Mouse (Mus musculus) limb, embryonic 10.5 days (tissue): ENCODE data around the gene Slc27a5. TPM values are rescaled to one million over a fixed set of nuclear protein-coding genes. Genes with fewer than 3 reads are reported as not detected.
A peak's percentile ranks its signal among the peaks of the same experiment; 100 is the strongest.

ENCODE experiments used
- DNase-seq: peaks from one replicate; pipeline ENCODE4 v3.0.0-alpha.2; 2017; ENCODE audit warnings: low spot score
- H3K27ac ChIP-seq: fragments of 300-500 bp; sonication (generic); 2 replicates; pipeline ENCODE4 v1.5.1; 2016; ENCODE audit warnings: mild to moderate bottlenecking
- H3K27me3 ChIP-seq: fragments of 300-500 bp; sonication (generic); 2 replicates; pipeline ENCODE4 v1.6.1; 2016; ENCODE audit warnings: low read depth, mild to moderate bottlenecking; ENCODE audit not compliant: poor library complexity, severe bottlenecking
- H3K36me3 ChIP-seq: fragments of 300-500 bp; sonication (generic); 2 replicates; pipeline ENCODE4 v1.6.1; 2016; ENCODE audit warnings: mild to moderate bottlenecking, moderate library complexity
- H3K4me1 ChIP-seq: fragments of 300-500 bp; sonication (generic); 2 replicates; pipeline ENCODE4 v1.6.1; 2016
- H3K4me3 ChIP-seq: fragments of 300-500 bp; sonication (generic); 2 replicates; pipeline ENCODE4 v1.5.1; 2016; ENCODE audit warnings: mild to moderate bottlenecking, moderate library complexity
- H3K9me3 ChIP-seq: fragments of 300-500 bp; sonication (generic); replicated peaks from 2 replicates; pipeline ENCODE4 v1.6.1; 2016; ENCODE audit warnings: mild to moderate bottlenecking
- WGBS: fragments of 180-500 bp; shearing (Covaris S2); methylation state at CpG from one replicate; pipeline ENCODE4 v1.1.7; 2016; 5-methylcytosine and 5-hydroxymethylcytosine counted together
- polyA plus RNA-seq: library from polyadenylated mRNA; unstranded; fragments of >200 nt; fragmentation: Nextera tagmentation; extraction: Ambion mirVana; gene quantifications from 2 replicates; pipeline ENCODE4 v1.2.1, GENCODE M21; 2016

Slc27a5 gene
- polyA plus RNA-seq, 1 experiment from 2014 or later = not detected

DNA sequence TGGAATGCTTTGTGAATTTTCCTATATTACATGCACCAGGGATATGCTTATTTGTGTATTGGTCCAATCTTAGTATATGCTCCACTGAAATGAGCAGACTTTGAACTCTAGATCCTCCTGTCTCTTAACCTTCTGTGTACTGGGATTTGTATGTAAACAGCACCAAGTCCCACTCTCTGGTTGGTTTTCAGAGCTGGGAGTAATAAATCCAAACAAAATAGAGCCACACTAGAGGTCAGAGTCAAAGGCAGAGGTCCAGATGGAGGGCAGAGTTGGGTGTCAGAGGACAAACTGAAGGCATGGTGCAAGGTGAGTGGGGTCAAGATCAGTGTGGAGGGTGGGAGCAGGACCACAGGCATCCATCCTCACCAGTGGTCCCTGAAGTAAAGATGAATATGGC lies 2.1 kb downstream of the Slc27a5 start:
- no peaks in the 10 kb centered on the region for H3K27me3 ChIP-seq
- no peak overlapping the region for H3K27ac ChIP-seq
- H3K9me3 ChIP-seq = no peaks in the 10 kb centered on the region
- no peaks in the 10 kb centered on the region for H3K36me3 ChIP-seq
- no peak for DNase-seq
- no peaks in the 10 kb centered on the region for H3K4me1 ChIP-seq
- no peak overlapping the region for H3K4me3 ChIP-seq

DNA sequence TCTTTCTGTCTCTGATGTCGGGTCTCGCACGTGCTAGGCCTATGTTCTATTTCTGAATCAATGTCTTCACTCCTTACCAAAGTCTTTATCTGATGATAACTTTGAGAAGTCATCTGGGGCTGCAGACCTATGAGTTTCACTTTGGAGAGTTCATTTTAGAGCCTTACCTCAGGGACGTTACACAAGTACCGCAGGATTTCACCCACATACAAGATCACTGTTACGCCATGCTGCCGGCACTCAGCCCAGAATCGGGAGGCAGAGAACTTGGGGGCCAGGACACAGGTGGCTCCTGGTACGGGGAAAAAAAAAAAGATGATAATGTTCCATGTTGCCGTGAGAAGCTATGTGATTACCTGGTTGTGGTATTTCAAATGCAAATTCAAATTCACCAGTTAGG lies 4.8 kb downstream of the Slc27a5 start:
- no peaks in the 10 kb centered on the region for H3K4me1 ChIP-seq
- no peak overlapping the region for H3K4me3 ChIP-seq
- no peaks in the 10 kb centered on the region for H3K36me3 ChIP-seq
- no peaks in the 10 kb centered on the region for H3K27me3 ChIP-seq
- H3K9me3 ChIP-seq = no peaks in the 10 kb centered on the region
- no peak overlapping the region for H3K27ac ChIP-seq
- DNase-seq = no peak
- 89% methylated on average over 10 of the region's 10 CpGs for WGBS

DNA sequence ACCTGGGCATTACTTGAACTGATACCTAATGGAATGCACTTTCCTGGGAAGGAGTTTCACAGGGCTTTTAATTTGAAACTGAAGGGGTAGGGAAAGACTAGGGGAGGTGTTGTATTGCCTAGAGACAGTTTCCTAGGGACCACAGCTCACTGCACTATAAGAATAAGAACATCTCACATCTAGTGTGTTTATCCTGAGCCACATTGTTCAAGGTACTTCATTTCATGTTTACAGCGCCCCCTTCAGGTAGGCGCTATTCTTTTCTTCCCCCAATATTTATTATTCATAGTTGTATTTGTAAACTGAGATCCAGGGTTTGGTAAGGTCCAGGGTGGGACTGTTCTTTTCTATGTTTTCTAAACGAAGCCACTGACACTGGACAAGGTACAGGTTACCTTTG lies 5.8 kb downstream of the Slc27a5 start:
- H3K27me3 ChIP-seq = no peaks in the 10 kb centered on the region
- no peaks in the 10 kb centered on the region for H3K36me3 ChIP-seq
- DNase-seq = no peak
- H3K4me3 ChIP-seq = no peak overlapping the region
- H3K27ac ChIP-seq = no peak overlapping the region
- WGBS = 5% methylated on average over 3 of the region's 3 CpGs
- H3K9me3 ChIP-seq = no peaks in the 10 kb centered on the region
- H3K4me1 ChIP-seq = no peaks in the 10 kb centered on the region

DNA sequence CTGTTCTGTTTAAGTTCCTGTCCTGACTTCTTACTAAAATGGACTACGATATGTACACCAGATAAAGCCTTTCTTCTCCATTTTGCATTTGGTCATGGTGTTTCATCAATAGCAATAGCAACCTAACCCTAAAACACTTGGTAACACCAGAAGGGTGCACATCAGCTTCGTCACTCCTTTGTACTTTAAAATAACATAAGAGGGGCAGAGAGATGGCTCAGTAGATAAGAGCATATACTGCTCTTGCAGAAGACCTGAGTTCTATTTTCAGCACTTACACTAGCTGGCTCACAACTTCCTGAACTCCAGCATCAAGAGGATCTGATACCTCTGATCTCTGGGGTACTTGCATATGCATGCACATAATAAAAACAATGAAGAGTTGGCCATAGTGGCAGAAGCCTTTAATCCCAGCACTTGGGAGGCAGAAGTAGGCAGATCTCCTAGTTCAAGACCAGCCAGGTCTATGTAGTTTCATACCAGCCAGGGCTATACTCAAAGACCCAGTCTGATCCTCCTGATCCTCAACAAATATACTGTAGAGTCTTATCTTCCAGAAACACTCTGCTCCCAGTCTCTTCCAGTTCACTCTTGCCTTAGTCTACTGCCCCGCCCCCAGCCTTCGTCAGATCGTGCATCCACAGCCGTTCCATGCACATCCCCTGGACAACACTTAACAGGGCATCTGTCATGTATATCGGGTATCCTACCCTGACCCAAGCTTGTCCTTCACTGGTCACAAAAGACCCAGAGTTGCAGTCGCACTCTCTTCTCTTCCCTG lies 10.4 kb downstream of the Slc27a5 start:
- 90% methylated on average over 8 of the region's 8 CpGs for WGBS
- Histone ChIP-seq H3K36me3 (peaks cover 2% of the 10 kb centered on the region), H3K27ac (no peak overlapping the region), H3K27me3 (no peaks in the 10 kb centered on the region), H3K9me3 (no peaks in the 10 kb centered on the region), H3K4me3 (no peak overlapping the region), H3K4me1 (no peaks in the 10 kb centered on the region)
- DNase-seq = no peak

DNA sequence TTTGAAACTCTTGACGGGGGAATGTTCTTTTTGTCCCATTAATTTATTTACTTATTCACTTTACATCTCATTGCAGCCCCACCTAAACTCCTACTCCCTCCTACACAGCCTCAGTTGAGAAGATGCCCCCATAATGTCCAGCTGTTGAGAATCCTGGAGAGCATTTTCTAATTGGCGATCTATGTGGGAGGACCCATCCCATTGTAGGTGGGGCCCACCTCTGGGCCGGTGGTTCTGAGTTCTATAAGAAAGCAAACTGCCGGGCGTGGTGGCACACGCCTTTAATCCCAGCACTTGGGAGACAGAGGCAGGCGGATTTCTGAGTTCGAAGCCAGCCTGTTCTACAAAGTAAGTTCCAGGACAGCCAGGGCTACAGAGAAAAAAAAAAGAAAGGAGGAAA lies 11.1 kb downstream of the Slc27a5 start:
- H3K27ac ChIP-seq = no peak overlapping the region
- no peaks in the 10 kb centered on the region for H3K9me3 ChIP-seq
- WGBS = 87% methylated on average over 8 of the region's 8 CpGs
- no peak for DNase-seq
- no peaks in the 10 kb centered on the region for H3K4me1 ChIP-seq
- H3K4me3 ChIP-seq = no peak overlapping the region
- H3K36me3 ChIP-seq = peaks cover 9% of the 10 kb centered on the region
- no peaks in the 10 kb centered on the region for H3K27me3 ChIP-seq

DNA sequence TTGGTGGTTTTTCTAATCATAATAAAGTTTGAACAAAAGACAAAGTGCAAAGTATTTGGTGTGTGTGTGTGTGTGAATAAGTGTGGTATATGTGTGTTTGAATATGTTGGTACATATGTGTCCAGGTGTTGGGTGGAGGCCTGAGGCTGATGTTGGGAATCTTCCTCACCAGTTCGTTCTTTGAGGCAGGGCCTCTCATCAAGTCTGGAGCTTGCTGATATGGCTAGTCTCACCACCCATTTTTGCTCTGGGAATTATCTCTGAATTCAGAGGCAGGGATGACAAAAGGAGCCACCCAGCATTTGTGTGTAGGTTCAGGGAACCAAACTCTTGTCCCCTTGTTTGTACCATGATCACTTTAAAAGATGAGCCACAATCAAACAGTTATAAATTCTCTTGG lies 12.3 kb downstream of the Slc27a5 start:
- H3K4me1 ChIP-seq = no peaks in the 10 kb centered on the region
- DNase-seq = no peak
- WGBS = 89% methylated on average over 1 of the region's 1 CpGs

DNA sequence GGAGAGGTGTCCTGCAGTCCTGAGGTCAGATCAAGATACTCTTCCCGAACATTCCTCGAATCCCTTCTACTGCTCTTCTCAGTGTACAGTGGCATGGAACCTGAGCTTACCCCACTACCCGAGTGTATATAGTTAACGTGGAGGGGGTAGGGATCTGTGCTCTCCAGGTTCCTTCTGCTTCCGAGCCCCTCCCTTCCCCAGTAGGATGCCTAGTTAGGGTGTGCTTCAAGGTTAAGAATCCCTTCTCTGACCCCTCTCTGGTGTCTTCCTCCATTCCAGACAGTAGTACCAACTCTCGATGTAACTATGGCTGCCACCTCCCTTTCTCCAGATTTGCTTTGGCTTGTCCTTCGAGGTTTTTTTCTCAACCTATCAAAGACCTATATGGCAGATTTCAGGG lies 17.7 kb downstream of the Slc27a5 start:
- Histone ChIP-seq H3K4me1 (peaks cover 16% of the 10 kb centered on the region), H3K36me3 (peaks cover 15% of the 10 kb centered on the region), H3K9me3 (no peaks in the 10 kb centered on the region), H3K27ac (0 out of 2 replicates have a peak overlapping the region, but pooled peaks have one; percentile 14), H3K27me3 (no peaks in the 10 kb centered on the region), H3K4me3 (no peak overlapping the region)
- no peak for DNase-seq
- WGBS = 88% methylated on average over 7 of the region's 7 CpGs

More for the DNA sequence above, 12.3 kb downstream of the Slc27a5 start:
- Histone ChIP-seq H3K36me3 (peaks cover 13% of the 10 kb centered on the region), H3K27me3 (no peaks in the 10 kb centered on the region), H3K4me3 (no peak overlapping the region), H3K27ac (no peak overlapping the region), H3K9me3 (no peaks in the 10 kb centered on the region)

DNA sequence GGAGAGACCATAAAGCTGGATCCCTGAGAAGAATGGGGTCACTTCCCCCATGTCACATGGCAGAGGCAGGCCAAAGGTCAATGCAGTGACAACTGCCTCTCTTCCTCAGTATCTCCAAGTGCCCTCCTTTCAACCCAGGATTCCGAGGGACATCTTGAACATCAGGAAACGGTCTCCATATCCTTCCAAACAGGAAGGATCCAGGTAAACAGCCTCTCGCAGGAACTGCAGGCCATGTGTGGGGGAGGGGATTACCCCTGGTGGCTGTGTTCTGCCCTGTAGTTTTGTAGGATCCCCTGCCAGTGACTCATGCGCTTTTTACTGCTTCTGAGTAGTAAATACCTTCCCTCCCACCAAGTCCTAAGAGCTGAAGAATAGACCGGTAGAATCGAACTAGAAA lies 18.2 kb downstream of the Slc27a5 start:
- 57% methylated on average over 6 of the region's 6 CpGs for WGBS
- Histone ChIP-seq H3K4me1 (peaks cover 16% of the 10 kb centered on the region), H3K9me3 (no peaks in the 10 kb centered on the region), H3K27me3 (no peaks in the 10 kb centered on the region), H3K27ac (0 out of 2 replicates have a peak overlapping the region, but pooled peaks have one; percentile 14), H3K4me3 (no peak overlapping the region), H3K36me3 (peaks cover 15% of the 10 kb centered on the region)
- no peak for DNase-seq

DNA sequence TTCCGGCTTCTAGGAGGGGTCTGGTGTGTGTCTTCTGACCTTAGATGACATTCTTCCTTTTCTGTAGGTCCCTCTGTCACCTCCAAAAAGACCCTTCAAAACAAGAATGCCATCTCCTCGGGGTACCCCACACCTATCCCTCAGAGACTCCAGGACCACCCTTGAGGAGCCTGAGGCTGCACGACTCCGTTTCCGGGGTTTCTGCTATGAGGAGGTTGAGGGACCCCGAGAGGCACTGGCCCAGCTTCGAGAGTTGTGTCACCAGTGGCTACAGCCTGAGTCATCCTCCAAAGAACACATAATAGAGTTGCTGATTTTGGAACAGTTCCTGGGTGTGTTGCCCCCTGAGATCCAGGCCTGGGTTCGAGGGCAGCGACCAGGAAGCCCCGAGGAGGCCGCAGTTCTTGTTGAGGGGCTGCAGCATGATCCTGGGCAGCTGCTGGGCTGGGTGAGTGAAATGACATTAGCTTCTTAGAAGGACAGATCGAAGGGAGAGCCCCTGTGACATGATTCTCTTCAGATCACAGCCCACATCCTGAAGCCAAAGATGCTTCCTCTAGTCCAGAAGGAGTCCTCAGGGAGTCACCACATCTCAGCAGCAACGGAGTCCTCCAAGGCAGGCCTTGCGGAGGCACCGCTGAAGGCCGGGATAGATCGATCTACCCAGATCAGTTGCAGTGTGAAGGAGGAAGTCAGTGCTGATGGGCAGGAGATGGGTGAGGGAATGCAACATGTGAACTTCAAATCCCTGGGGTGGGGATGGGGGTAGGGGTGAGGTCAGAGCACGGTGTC lies 18.9 kb downstream of the Slc27a5 start:
- H3K4me1 ChIP-seq = peaks cover 16% of the 10 kb centered on the region
- no peak for DNase-seq
- H3K9me3 ChIP-seq = no peaks in the 10 kb centered on the region
- H3K4me3 ChIP-seq = peak overlapping the region; percentile 64
- H3K27ac ChIP-seq = peak overlapping the region; percentile 94
- WGBS = 79% methylated on average over 18 of the region's 18 CpGs
- peaks cover 15% of the 10 kb centered on the region for H3K36me3 ChIP-seq
- H3K27me3 ChIP-seq = no peaks in the 10 kb centered on the region

DNA sequence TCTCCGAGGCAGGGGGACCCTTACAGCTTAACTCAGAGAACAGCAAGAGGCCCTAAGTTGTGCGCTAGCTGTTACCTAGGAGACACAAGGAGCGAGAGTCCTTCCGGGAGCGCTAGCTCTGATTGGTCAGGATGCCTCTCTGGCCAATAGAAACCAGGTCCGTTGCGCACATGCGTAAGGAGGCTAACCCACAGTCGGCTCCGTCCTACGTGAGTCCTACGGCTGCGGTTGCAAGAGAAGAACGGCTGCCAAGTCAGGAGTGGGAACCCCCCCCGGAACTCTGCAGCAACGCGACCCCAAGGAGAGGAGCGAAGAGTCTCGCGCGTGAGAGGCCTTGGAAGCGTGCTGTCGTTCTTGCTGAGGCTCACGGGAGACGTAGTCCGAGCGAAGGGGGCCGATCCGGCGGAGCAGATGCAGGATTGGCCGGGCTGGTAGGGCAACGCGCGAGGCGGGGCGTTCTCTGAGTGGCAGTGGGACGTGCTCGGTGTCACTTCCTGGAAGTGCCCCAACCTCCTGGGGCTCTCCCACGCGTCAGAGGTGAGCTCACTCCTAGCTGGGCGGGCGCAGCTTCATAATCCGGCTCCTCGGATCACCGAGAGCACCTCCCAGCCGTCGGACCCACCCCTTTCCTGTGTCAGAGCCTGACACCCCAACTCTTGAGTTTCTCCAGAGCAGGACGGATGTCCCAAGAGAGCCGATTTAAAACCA lies 20.2 kb downstream of the Slc27a5 start, which contains the start of gene Zfp446:
Gene Zfp446, plus strand, starts transcription at position 167 of the 708 bp plus-strand sequence.
- Histone ChIP-seq H3K4me3 (peak within 1 kb of the TSS; percentile 64), H3K4me1 (peaks cover 16% of the 10 kb centered on the region), H3K27ac (peak within 1 kb of the TSS; percentile 94), H3K36me3 (peaks cover 19% of the 10 kb centered on the region), H3K9me3 (no peaks in the 10 kb centered on the region), H3K27me3 (no peaks in the 10 kb centered on the region)
- peak; percentile 95 for DNase-seq
- WGBS = under 1% methylated on average over 49 of the region's 49 CpGs

DNA sequence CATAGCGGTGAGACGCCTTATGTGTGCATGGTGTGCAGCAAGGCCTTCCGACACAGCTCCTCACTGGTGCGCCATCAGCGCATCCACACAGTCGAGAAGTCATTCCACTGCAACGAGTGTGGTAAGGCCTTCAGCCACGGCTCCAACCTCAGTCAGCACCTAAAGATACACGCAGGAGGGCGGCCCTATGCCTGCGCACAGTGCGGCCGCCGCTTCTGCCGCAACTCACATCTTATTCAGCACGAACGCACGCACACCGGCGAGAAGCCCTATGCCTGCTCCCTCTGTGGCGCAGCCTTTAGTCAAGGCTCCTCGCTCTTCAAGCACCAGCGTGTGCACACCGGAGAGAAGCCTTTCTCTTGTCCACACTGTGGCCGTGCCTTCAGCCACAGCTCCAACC lies 27.1 kb downstream of the Slc27a5 start:
- WGBS = 94% methylated on average over 25 of the region's 25 CpGs
- Histone ChIP-seq H3K4me3 (0 out of 2 replicates have a peak overlapping the region, but pooled peaks have one; percentile 3), H3K27ac (no peak overlapping the region), H3K9me3 (no peaks in the 10 kb centered on the region), H3K4me1 (peaks cover 13% of the 10 kb centered on the region), H3K27me3 (no peaks in the 10 kb centered on the region), H3K36me3 (peaks cover 47% of the 10 kb centered on the region)
- DNase-seq = no peak

DNA sequence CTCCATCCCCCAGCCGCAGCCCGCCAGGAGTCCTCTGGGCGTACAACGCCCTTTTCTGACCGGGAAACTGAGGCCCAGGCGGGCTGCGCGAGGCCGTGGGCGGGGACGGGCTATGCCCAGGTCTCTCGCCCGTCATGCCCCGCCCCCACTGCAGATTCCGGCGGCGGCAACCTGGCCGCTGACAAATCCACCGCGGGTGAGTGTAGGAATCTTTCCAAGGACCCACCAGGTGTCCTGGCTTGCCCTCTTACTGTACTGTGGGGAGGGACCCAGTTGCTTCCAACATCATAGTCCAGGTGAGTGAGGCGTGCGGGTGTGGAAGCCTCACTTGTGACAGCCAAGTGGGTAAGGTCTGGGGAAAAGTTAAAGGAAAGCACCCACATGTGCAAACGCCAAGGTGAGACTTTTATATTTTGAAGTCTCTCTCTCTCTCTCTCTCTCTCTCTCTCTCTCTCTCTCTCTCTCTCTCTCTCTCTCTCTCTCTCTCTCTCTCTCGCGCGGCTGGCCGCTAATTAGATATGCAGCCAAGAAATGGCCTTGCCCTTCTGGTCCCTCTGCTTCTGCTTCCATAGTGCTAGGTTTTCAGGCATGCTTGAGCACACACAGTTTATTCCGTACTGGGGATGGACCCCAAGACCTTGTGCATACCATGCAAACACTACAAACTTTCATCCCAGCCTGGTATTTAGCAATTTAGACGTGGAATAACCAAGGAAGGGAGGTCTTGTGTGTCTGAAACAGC lies 31.7 kb downstream of the Slc27a5 start:
- WGBS = 1% methylated on average over 29 of the region's 29 CpGs
- peak; percentile 76 for DNase-seq

More for the DNA sequence above, 31.7 kb downstream of the Slc27a5 start:
- Histone ChIP-seq H3K9me3 (no peaks in the 10 kb centered on the region), H3K27me3 (no peaks in the 10 kb centered on the region), H3K4me1 (peaks cover 22% of the 10 kb centered on the region), H3K27ac (peak overlapping the region; percentile 92), H3K4me3 (peak overlapping the region; percentile 84), H3K36me3 (peaks cover 28% of the 10 kb centered on the region)
